Mouse (Mus musculus) lung, adult 2 months (tissue): ENCODE data around the gene B4galt1.

Source experiments
- CTCF ChIP-seq: fragments of 200-500 bp; IDR thresholded peaks from 2 replicates; pipeline ENCODE4 v1.5.1; 2011; ENCODE audit warnings: mild to moderate bottlenecking, low read length, control low read depth; ENCODE audit not compliant: insufficient read depth
- POLR2A ChIP-seq: fragments of 200-500 bp; IDR thresholded peaks from 2 replicates; pipeline ENCODE4 v1.6.1; 2011; ENCODE audit warnings: low read depth, mild to moderate bottlenecking, control low read depth, low read length, borderline replicate concordance; ENCODE audit errors: extremely low read depth

DNA sequence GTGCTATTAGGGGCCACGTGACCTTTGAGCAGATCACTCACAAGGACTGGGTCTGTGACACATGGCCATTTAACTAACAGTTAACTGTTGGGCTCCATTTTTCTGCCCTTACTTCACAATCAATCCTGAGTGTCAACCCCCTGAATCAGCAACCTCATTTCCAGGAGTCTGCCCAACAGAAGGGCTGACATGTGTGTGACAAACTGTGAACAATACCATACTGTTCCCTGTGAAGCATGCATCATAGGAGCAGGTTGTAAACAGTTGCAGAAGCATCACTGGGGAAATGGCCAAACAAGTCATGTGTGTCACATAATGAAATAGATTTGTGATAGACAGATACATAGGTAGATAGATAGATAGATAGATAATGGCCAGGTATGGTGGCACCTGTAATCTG, 40.9 kb downstream of the B4galt1 start:
- TF ChIP-seq CTCF, result no peak
- no peak for TF ChIP-seq POLR2A
